Mouse (Mus musculus) adrenal gland, postnatal 10 days (tissue): ENCODE results near the gene Gm6408. TPM values are rescaled to one million over a fixed set of nuclear protein-coding genes. Genes with fewer than 3 reads are reported as not detected.
"Not testable (repeated sequence)": the region's sequence is repeated elsewhere in the genome, so short reads cannot be mapped to it uniquely, and the experiment has no call there.

ENCODE experiments used
- DNase-seq: peaks from one replicate; pipeline ENCODE4 v3.0.0; 2021; ENCODE audit warnings: mixed read lengths
- long read RNA-seq, 2 experiments: library from polyadenylated mRNA; stranded (forward); transcript quantifications; one replicate each; pipeline ENCODE4 v2.0.0; 2021
- total RNA-seq, 2 experiments: library from RNA; stranded (reverse); gene quantifications; 2 replicates each; pipeline ENCODE4 v1.2.3; 2021

The Gm6408 gene
- total RNA-seq, result not detected
- long read RNA-seq, experiment 1, result 0 reads
- long read RNA-seq, experiment 2, result 0 reads

GRCm38 (mm10) chr5:146481665-146482064 is at the start of gene Gm6408:
Gm6408 (plus strand) TSS chr5:146481965.
- DNase-seq, result not testable (repeated sequence)

GRCm38 (mm10) chr5:146432476-146432875 is 49.3 kb upstream of the Gm6408 start:
- no peak for DNase-seq

- no peak for DNase-seq
Observed at GRCm38 (mm10) chr5:146435316-146435715, 46.4 kb upstream of the Gm6408 start.

- no peak for DNase-seq
Observed at GRCm38 (mm10) chr5:146436796-146437195, 45.0 kb upstream of the Gm6408 start.

GRCm38 (mm10) chr5:146439152-146439781 is 42.5 kb upstream of the Gm6408 start:
- DNase-seq, result no peak

GRCm38 (mm10) chr5:146440273-146440672 is 41.5 kb upstream of the Gm6408 start:
- DNase-seq, result no peak

- no peak for DNase-seq
Observed at GRCm38 (mm10) chr5:146442767-146443166, 39.0 kb upstream of the Gm6408 start.

- DNase-seq, result no peak
Observed at GRCm38 (mm10) chr5:146446633-146447032, 35.1 kb upstream of the Gm6408 start.

- DNase-seq, result no peak
Observed at GRCm38 (mm10) chr5:146451592-146452254, 30.0 kb upstream of the Gm6408 start.

GRCm38 (mm10) chr5:146453556-146453955 is 28.2 kb upstream of the Gm6408 start:
- DNase-seq, result no peak

GRCm38 (mm10) chr5:146461612-146462011 is 20.2 kb upstream of the Gm6408 start:
- peak; percentile 13 for DNase-seq

- no peak for DNase-seq
Observed at GRCm38 (mm10) chr5:146466663-146467062, 15.1 kb upstream of the Gm6408 start.

GRCm38 (mm10) chr5:146468311-146468710 is 13.5 kb upstream of the Gm6408 start:
- no peak for DNase-seq

- DNase-seq, result no peak
Observed at GRCm38 (mm10) chr5:146470821-146471220, 10.9 kb upstream of the Gm6408 start.

- DNase-seq, result no peak
Observed at GRCm38 (mm10) chr5:146471311-146471710, 10.5 kb upstream of the Gm6408 start.

GRCm38 (mm10) chr5:146471821-146472220 is 9.9 kb upstream of the Gm6408 start:
- DNase-seq, result peak; percentile 57

GRCm38 (mm10) chr5:146479564-146479963 is 2.2 kb upstream of the Gm6408 start:
- peak; percentile 47 for DNase-seq

- peak; percentile 44 for DNase-seq
Observed at GRCm38 (mm10) chr5:146488959-146489358, 7.2 kb downstream of the Gm6408 start.

- DNase-seq, result not testable (repeated sequence)
Observed at GRCm38 (mm10) chr5:146491063-146491462, 9.3 kb downstream of the Gm6408 start, which contains the start of gene Gm6370. Gm6370 (plus strand) TSS chr5:146491363.

GRCm38 (mm10) chr5:146502099-146502498 is 20.3 kb downstream of the Gm6408 start, which contains the start of gene 4930449I24Rik:
4930449I24Rik (plus strand) TSS chr5:146502399.
- not testable (repeated sequence) for DNase-seq

GRCm38 (mm10) chr5:146513823-146514222 is 32.1 kb downstream of the Gm6408 start, which contains the start of gene Gm3402:
Gm3402 (plus strand) TSS chr5:146514123.
- not testable (repeated sequence) for DNase-seq

- not testable (repeated sequence) for DNase-seq
Observed at GRCm38 (mm10) chr5:146525501-146525900, 43.7 kb downstream of the Gm6408 start, which contains the start of gene Gm3404. Gm3404 (plus strand) TSS chr5:146525801.
